Mouse (Mus musculus) T-cell, adult 2 months (primary cell): ENCODE data around the gene Adap2.
A peak's percentile ranks its signal among the peaks of the same experiment; 100 is the strongest.
"Not testable (repeated sequence)": the region's sequence is repeated elsewhere in the genome, so short reads cannot be mapped to it uniquely, and the experiment has no call there.

ENCODE experiments used
- DNase-seq: peaks from one replicate; pipeline ENCODE4 v3.0.0; 2022; ENCODE audit warnings: low spot score

The Adap2 gene

GRCm38 (mm10) chr11:80153857-80154495 lies at the start of gene Adap2:
Adap2 (plus strand) TSS chr11:80154105.
- DNase-seq = peak; percentile 82

- DNase-seq = no peak
Observed at GRCm38 (mm10) chr11:80104407-80104806, 49.5 kb upstream of the Adap2 start.

- no peak for DNase-seq
Observed at GRCm38 (mm10) chr11:80116411-80116810, 37.5 kb upstream of the Adap2 start.

- DNase-seq = no peak
Observed at GRCm38 (mm10) chr11:80132050-80132449, 21.9 kb upstream of the Adap2 start.

GRCm38 (mm10) chr11:80134744-80135143 lies 19.2 kb upstream of the Adap2 start:
- DNase-seq = no peak

GRCm38 (mm10) chr11:80135954-80136683 lies 17.8 kb upstream of the Adap2 start:
- peak; percentile 35 for DNase-seq

- no peak for DNase-seq
Observed at GRCm38 (mm10) chr11:80136786-80137185, 17.1 kb upstream of the Adap2 start.

GRCm38 (mm10) chr11:80137773-80138172 lies 16.1 kb upstream of the Adap2 start:
- no peak for DNase-seq

- DNase-seq = peak; percentile 77
Observed at GRCm38 (mm10) chr11:80141825-80142521, 11.9 kb upstream of the Adap2 start, which contains the start of gene Tefm. Tefm (minus strand) TSS chr11:80142175.

GRCm38 (mm10) chr11:80142872-80143271 lies 11.0 kb upstream of the Adap2 start:
- no peak for DNase-seq

GRCm38 (mm10) chr11:80145787-80146275 lies 8.1 kb upstream of the Adap2 start:
- no peak for DNase-seq

- no peak for DNase-seq
Observed at GRCm38 (mm10) chr11:80147748-80148147, 6.2 kb upstream of the Adap2 start.

- DNase-seq = no peak
Observed at GRCm38 (mm10) chr11:80148313-80148712, 5.6 kb upstream of the Adap2 start.

GRCm38 (mm10) chr11:80148974-80149373 lies 4.9 kb upstream of the Adap2 start:
- not testable (repeated sequence) for DNase-seq

GRCm38 (mm10) chr11:80149412-80150023 lies 4.4 kb upstream of the Adap2 start:
- no peak for DNase-seq

- no peak for DNase-seq
Observed at GRCm38 (mm10) chr11:80150566-80150965, 3.3 kb upstream of the Adap2 start.

- no peak for DNase-seq
Observed at GRCm38 (mm10) chr11:80151541-80151940, 2.4 kb upstream of the Adap2 start.

- DNase-seq = no peak
Observed at GRCm38 (mm10) chr11:80152376-80152775, 1.5 kb upstream of the Adap2 start.

- no peak for DNase-seq
Observed at GRCm38 (mm10) chr11:80154501-80154900, 596 bp downstream of the Adap2 start.

GRCm38 (mm10) chr11:80155541-80155940 lies 1.6 kb downstream of the Adap2 start:
- DNase-seq = no peak

GRCm38 (mm10) chr11:80155961-80156360 lies 2.1 kb downstream of the Adap2 start:
- no peak for DNase-seq

GRCm38 (mm10) chr11:80156841-80157240 lies 2.9 kb downstream of the Adap2 start:
- DNase-seq = no peak
